Mouse (Mus musculus) CD4-positive naive resting alpha-beta T cell, adult 76 days (primary cell): Measurements from ENCODE around the gene Asb5. TPM values are rescaled to one million over a fixed set of nuclear protein-coding genes. Genes with fewer than 3 reads are reported as not detected.

ENCODE experiments used
- total RNA-seq: library from RNA; stranded (reverse); gene quantifications from one replicate; pipeline ENCODE4 v1.2.4, GENCODE M21; 2023

Gene Asb5
- total RNA-seq: not detected

GRCm38 (mm10) chr8:54529382-54530296 lies at the start of gene Asb5, which contains the start of gene Spcs3:
Gene Asb5, plus strand, starts transcription at chr8:54529580.
Gene Spcs3, minus strand, starts transcription at chr8:54529998.

GRCm38 (mm10) chr8:54600671-54601251 lies 71.4 kb downstream of the Asb5 start, which contains the start of gene Spata4:
Gene Spata4, plus strand, starts transcription at chr8:54600781.

Other genes starting within 250 kb of the Asb5 start
- gene Spcs3, start 418 bp downstream of the Asb5 start, total RNA-seq: 32.9 TPM
- not detected for gene Spata4, start 71.2 kb downstream of the Asb5 start, total RNA-seq